Mouse (Mus musculus) kidney, embryonic 15.5 days (tissue): ENCODE results near the gene Prrx1. TPM values are rescaled to one million over a fixed set of nuclear protein-coding genes. Genes with fewer than 3 reads are reported as not detected.

ENCODE experiments used
- ATAC-seq: fragments of 200-750 bp; cut with Nextera tagmentation; replicated peaks from 2 replicates; pipeline ENCODE4 v1.8.0; 2017; ENCODE audit warnings: moderate TSS enrichment; ENCODE audit not compliant: low FRiP score
- H3K27ac ChIP-seq: fragments of 300-500 bp; sonication (generic); 2 replicates; pipeline ENCODE4 v1.5.1; 2015; ENCODE audit warnings: mild to moderate bottlenecking, inconsistent platforms
- H3K27me3 ChIP-seq: fragments of 300-500 bp; sonication (generic); 2 replicates; pipeline ENCODE4 v1.6.1; 2015; ENCODE audit warnings: inconsistent platforms
- H3K36me3 ChIP-seq: fragments of 300-500 bp; sonication (generic); 2 replicates; pipeline ENCODE4 v1.6.1; 2015; ENCODE audit warnings: inconsistent platforms
- H3K4me1 ChIP-seq: fragments of 300-500 bp; sonication (generic); 2 replicates; pipeline ENCODE4 v1.6.1; 2015; ENCODE audit warnings: inconsistent platforms
- H3K4me2 ChIP-seq: fragments of 300-500 bp; sonication (generic); 2 replicates; pipeline ENCODE4 v1.6.1; 2015; ENCODE audit warnings: moderate library complexity, mild to moderate bottlenecking, inconsistent platforms
- H3K4me3 ChIP-seq: fragments of 300-500 bp; sonication (generic); replicated peaks from 2 replicates; pipeline ENCODE4 v1.5.1; 2015; ENCODE audit warnings: mild to moderate bottlenecking, inconsistent platforms
- H3K9ac ChIP-seq: fragments of 300-500 bp; sonication (generic); 2 replicates; pipeline ENCODE4 v1.6.1; 2015; ENCODE audit warnings: mild to moderate bottlenecking, inconsistent platforms
- H3K9me3 ChIP-seq: fragments of 300-500 bp; sonication (generic); replicated peaks from 2 replicates; pipeline ENCODE4 v1.6.1; 2016; ENCODE audit warnings: inconsistent platforms
- WGBS: fragments of 180-500 bp; shearing (Covaris S2); methylation state at CpG from one replicate; pipeline ENCODE4 v1.1.7; 2015; ENCODE audit warnings: mixed read lengths; 5-methylcytosine and 5-hydroxymethylcytosine counted together
- polyA plus RNA-seq: library from polyadenylated mRNA; unstranded; fragments of >200 nt; fragmentation: Nextera tagmentation; extraction: Ambion mirVana; gene quantifications from 2 replicates; pipeline ENCODE4 v1.2.1, GENCODE M21; 2015

Prrx1 gene
- polyA plus RNA-seq, 1 experiment from 2014 or later: 10.9 TPM

DNA sequence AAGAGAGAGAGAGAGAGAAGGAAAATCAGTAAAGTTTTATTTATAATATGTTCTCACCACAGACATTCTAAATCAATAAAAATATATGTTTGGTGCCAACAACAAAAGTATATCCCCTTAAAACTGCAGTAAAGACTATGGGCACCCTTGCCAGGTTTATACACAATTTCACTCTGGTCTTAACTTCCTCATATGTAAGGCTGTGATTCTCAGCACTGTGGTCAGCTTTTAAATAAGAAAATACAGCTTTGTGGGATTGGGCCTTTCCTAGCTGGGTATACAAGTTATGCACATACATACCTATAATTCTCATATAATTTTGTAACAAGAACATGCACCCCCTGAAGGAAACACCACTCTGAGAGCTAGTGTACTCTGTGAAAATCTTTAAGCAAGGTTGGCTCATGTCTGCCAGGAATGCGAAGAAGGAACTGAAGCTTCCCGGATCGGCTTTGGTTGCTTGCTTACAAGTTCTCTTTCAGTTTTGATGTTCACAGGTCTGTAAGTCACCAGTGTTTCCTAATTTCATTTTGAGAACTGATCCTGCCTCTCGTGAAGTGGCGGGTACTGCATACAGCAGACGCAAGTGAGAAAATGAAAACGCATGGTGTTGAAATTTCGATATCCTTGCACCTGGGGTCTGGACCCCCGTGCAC, 29.4 kb downstream of the Prrx1 start:
- ATAC-seq: no peak
- WGBS: 83% methylated on average over 9 of the region's 9 CpGs
- H3K4me3 ChIP-seq: no peak overlapping the region

DNA sequence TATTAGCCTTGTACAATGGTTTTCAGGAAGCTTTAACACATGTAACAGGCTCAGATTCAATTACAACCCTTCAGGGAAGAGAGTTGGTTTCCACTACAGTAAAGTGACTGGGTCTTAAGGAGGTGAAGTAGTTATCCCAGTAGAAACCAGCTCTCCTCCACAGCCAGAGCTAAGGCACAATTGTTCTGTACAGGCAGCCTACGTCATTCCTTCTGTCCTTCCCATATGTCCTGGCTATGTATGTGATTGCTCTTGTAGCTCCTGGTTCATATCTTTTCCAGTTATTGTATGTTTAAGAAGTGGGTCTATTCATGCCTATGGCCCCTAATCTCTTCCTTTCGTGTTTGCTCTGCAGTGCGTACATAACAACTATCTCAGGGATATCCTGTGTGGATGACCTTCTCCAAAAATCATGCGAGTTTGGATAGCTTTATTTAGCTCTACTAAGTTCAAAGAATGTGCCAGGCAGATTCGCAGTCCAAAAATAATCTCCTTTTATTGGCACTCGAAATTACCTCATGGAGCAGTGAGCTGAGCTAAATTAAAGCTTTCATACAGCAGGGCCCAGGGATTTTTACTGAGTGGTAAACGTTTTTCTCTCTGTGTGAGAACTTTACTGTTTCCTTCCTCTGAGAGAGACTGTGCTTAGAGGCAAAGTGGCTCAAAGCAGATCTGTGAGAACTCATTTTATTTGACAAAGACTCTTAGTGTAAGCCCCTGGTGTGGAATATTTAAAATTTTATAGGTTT, 31.9 kb downstream of the Prrx1 start:
- WGBS: 72% methylated on average over 7 of the region's 7 CpGs
- Histone ChIP-seq H3K9ac (no peak overlapping the region), H3K27ac (no peak overlapping the region), H3K4me3 (no peak overlapping the region), H3K4me2 (no peak overlapping the region), H3K9me3 (no peaks in the 10 kb centered on the region), H3K36me3 (no peaks in the 10 kb centered on the region), H3K27me3 (no peaks in the 10 kb centered on the region), H3K4me1 (peaks cover 9% of the 10 kb centered on the region; the same call in 1 of the 2 replicates)
- ATAC-seq: no peak

More for the DNA sequence above, 29.4 kb downstream of the Prrx1 start:
- Histone ChIP-seq H3K9me3 (no peaks in the 10 kb centered on the region), H3K4me2 (no peak overlapping the region), H3K27me3 (no peaks in the 10 kb centered on the region), H3K4me1 (peaks cover 9% of the 10 kb centered on the region; the same call in 1 of the 2 replicates), H3K27ac (no peak overlapping the region), H3K9ac (no peak overlapping the region), H3K36me3 (no peaks in the 10 kb centered on the region)

- Histone ChIP-seq H3K9ac (no peak overlapping the region), H3K4me1 (peaks cover 9% of the 10 kb centered on the region; the same call in 1 of the 2 replicates), H3K36me3 (no peaks in the 10 kb centered on the region), H3K4me2 (no peak overlapping the region), H3K27me3 (no peaks in the 10 kb centered on the region), H3K4me3 (no peak overlapping the region), H3K27ac (no peak overlapping the region), H3K9me3 (no peaks in the 10 kb centered on the region)
- WGBS: 21% methylated on average over 2 of the region's 2 CpGs
- ATAC-seq: no peak
These were observed 32.7 kb downstream of the Prrx1 start for GRCm38 (mm10) chr1:163280842-163281122.

GRCm38 (mm10) chr1:163280097-163280841, 33.2 kb downstream of the Prrx1 start:
- H3K36me3 ChIP-seq: no peaks in the 10 kb centered on the region
- 49% methylated on average over 7 of the region's 7 CpGs for WGBS
- no peak for ATAC-seq
- H3K27me3 ChIP-seq: no peaks in the 10 kb centered on the region
- no peak overlapping the region for H3K4me3 ChIP-seq
- no peak overlapping the region for H3K9ac ChIP-seq
- H3K4me1 ChIP-seq: peaks cover 8% of the 10 kb centered on the region; the same call in 1 of the 2 replicates
- no peaks in the 10 kb centered on the region for H3K9me3 ChIP-seq
- H3K27ac ChIP-seq: no peak overlapping the region
- no peak overlapping the region for H3K4me2 ChIP-seq

- Histone ChIP-seq H3K4me2 (no peak overlapping the region), H3K4me1 (0 out of 2 replicates have a peak, but pooled peaks cover 4% of the 10 kb centered on the region), H3K9ac (no peak overlapping the region), H3K36me3 (no peaks in the 10 kb centered on the region), H3K9me3 (no peaks in the 10 kb centered on the region), H3K4me3 (no peak overlapping the region), H3K27me3 (no peaks in the 10 kb centered on the region), H3K27ac (no peak overlapping the region)
- 74% methylated on average over 7 of the region's 7 CpGs for WGBS
- no peak for ATAC-seq
These were observed 36.4 kb downstream of the Prrx1 start for GRCm38 (mm10) chr1:163277069-163277468.

GRCm38 (mm10) chr1:163274919-163275318, 38.6 kb downstream of the Prrx1 start:
- H3K4me3 ChIP-seq: no peak overlapping the region
- H3K36me3 ChIP-seq: no peaks in the 10 kb centered on the region
- 41% methylated on average over 3 of the region's 3 CpGs for WGBS
- H3K27ac ChIP-seq: no peak overlapping the region
- no peak overlapping the region for H3K9ac ChIP-seq
- no peaks in the 10 kb centered on the region for H3K27me3 ChIP-seq
- 0 out of 2 replicates have a peak, but pooled peaks have one; percentile 29 for ATAC-seq
- H3K9me3 ChIP-seq: no peaks in the 10 kb centered on the region
- H3K4me2 ChIP-seq: no peak overlapping the region
- no peaks in the 10 kb centered on the region for H3K4me1 ChIP-seq

- H3K27me3 ChIP-seq: no peaks in the 10 kb centered on the region
- no peak overlapping the region for H3K9ac ChIP-seq
- H3K9me3 ChIP-seq: no peaks in the 10 kb centered on the region
- H3K4me1 ChIP-seq: no peaks in the 10 kb centered on the region
- 83% methylated on average over 3 of the region's 3 CpGs for WGBS
- no peak for ATAC-seq
- H3K36me3 ChIP-seq: no peaks in the 10 kb centered on the region
- H3K4me3 ChIP-seq: no peak overlapping the region
- H3K4me2 ChIP-seq: no peak overlapping the region
- no peak overlapping the region for H3K27ac ChIP-seq
These were observed 40.4 kb downstream of the Prrx1 start for GRCm38 (mm10) chr1:163273132-163273531.

DNA sequence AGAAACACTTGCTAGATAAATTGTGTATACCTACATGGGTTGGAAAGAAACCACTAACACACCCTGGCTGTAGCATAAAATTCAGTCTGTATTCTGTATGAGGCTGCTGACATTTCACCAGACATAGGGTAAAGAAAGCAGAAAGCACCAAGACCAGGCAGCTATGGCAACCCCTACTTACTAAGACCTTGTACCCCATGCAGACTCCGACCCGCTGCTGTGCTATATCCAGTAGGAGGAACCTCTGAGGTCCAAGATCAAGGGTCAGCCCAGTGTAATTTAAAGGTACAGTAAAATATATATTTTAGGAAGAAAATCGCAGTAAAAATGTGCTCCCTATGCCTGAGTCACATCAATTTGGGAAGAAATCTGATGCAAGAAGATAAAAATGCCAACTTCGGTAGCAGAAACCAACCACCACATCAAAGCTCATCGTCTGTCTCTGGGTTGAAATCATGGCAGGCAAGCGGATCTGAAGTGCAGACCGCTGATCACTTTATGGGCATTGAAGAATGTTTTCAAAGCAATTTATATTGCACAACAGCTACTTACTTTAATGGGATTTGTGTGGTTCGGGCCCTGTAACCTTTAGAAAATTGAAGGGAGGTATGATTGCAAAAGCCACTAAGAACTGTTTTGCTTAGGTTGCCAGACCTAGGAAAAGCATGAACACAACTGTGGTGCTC, 46.5 kb downstream of the Prrx1 start:
- WGBS: 70% methylated on average over 8 of the region's 8 CpGs
- no peaks in the 10 kb centered on the region for H3K9me3 ChIP-seq
- H3K4me3 ChIP-seq: no peak overlapping the region
- H3K4me1 ChIP-seq: no peaks in the 10 kb centered on the region
- no peak overlapping the region for H3K9ac ChIP-seq
- H3K36me3 ChIP-seq: no peaks in the 10 kb centered on the region
- no peak for ATAC-seq
- H3K27me3 ChIP-seq: no peaks in the 10 kb centered on the region
- no peak overlapping the region for H3K4me2 ChIP-seq
- no peak overlapping the region for H3K27ac ChIP-seq

DNA sequence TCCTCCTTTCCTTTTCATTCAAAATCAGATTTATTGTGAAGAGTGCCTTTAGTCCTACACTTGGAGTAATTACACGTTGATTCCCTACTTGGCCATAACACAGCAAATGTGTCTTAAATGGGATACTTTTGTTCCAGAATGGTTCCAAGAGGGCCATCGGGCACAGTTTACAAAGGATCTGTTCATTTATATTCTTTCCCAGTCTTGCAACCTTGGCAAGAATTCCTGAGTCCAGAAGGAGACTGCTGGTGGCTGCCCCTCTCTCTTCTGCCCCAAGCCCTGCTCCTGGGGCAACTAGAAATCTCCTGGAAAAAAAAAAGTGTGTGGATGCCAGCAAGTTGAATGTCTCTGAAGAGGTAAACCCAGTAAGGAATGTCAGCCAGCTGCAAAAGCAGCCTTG, 56.2 kb downstream of the Prrx1 start:
- H3K4me3 ChIP-seq: no peak overlapping the region
- H3K4me1 ChIP-seq: no peaks in the 10 kb centered on the region
- no peaks in the 10 kb centered on the region for H3K27me3 ChIP-seq
- H3K4me2 ChIP-seq: no peak overlapping the region
- H3K36me3 ChIP-seq: no peaks in the 10 kb centered on the region; the same call in 1 of the 2 replicates
- no peak for ATAC-seq
- no peak overlapping the region for H3K9ac ChIP-seq
- WGBS: 83% methylated on average over 2 of the region's 2 CpGs
- no peak overlapping the region for H3K27ac ChIP-seq
- H3K9me3 ChIP-seq: no peaks in the 10 kb centered on the region

DNA sequence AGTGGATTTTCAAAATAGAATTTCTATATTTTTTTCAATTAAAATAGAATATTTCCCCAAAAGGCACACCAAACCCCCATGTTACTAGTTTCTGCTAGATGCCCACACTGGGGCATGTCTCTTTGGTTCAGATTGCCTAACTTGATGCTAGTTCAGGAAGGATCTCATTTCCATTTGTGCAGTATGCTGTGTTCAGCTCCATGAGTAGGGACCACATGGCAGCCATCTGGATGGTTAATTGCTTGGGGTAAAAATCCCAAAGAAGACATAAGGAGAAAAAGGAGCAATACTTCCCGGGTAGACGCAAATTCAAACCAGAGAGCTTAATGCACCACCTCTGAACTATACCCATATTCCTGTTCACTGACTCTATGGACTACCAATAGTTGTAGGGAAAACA, 57.6 kb downstream of the Prrx1 start:
- H3K9me3 ChIP-seq: no peaks in the 10 kb centered on the region
- H3K9ac ChIP-seq: no peak overlapping the region
- 93% methylated on average over 2 of the region's 2 CpGs for WGBS
- H3K4me2 ChIP-seq: no peak overlapping the region
- no peak overlapping the region for H3K4me3 ChIP-seq
- no peaks in the 10 kb centered on the region for H3K4me1 ChIP-seq
- ATAC-seq: no peak
- no peak overlapping the region for H3K27ac ChIP-seq
- no peaks in the 10 kb centered on the region; the same call in 1 of the 2 replicates for H3K36me3 ChIP-seq
- no peaks in the 10 kb centered on the region for H3K27me3 ChIP-seq

GRCm38 (mm10) chr1:163252796-163253195, 60.7 kb downstream of the Prrx1 start:
- Histone ChIP-seq H3K36me3 (no peaks in the 10 kb centered on the region; the same call in 1 of the 2 replicates), H3K4me2 (no peak overlapping the region), H3K27me3 (no peaks in the 10 kb centered on the region), H3K27ac (no peak overlapping the region), H3K9me3 (no peaks in the 10 kb centered on the region), H3K9ac (no peak overlapping the region), H3K4me1 (no peaks in the 10 kb centered on the region), H3K4me3 (no peak overlapping the region)
- 82% methylated on average over 4 of the region's 4 CpGs for WGBS
- ATAC-seq: no peak

- H3K4me1 ChIP-seq: no peaks in the 10 kb centered on the region
- no peak overlapping the region for H3K27ac ChIP-seq
- 67% methylated on average over 5 of the region's 5 CpGs for whole genome bisulfite sequencing
- H3K9me3 ChIP-seq: no peaks in the 10 kb centered on the region
- no peak overlapping the region for H3K4me3 ChIP-seq
- no peak overlapping the region for H3K9ac ChIP-seq
- no peaks in the 10 kb centered on the region; the same call in 1 of the 2 replicates for H3K36me3 ChIP-seq
- no peak for ATAC-seq
- no peak overlapping the region for H3K4me2 ChIP-seq
- H3K27me3 ChIP-seq: no peaks in the 10 kb centered on the region
These were observed 61.2 kb downstream of the Prrx1 start for GRCm38 (mm10) chr1:163252331-163252730.
